Mouse (Mus musculus): ENCODE data around the gene Eno3.

Gene Eno3

GRCm38 (mm10) chr11:70646259-70646555, 10.8 kb upstream of the Eno3 start:
- Histone ChIP-seq H3K9me3 (ENCODE audit: low read length) (peaks cover 24% of the 10 kb centered on the region), H3K27me3 (ENCODE audit: insufficient read depth, low read length) (no peaks in the 10 kb centered on the region), H3K4me1 (replicated peaks; ENCODE audit: low read depth, low read length) (peaks cover 54% of the 10 kb centered on the region), H3K36me3 (ENCODE audit: insufficient read depth, low read length) (peaks cover 67% of the 10 kb centered on the region), H3K4me3 (replicated peaks; ENCODE audit: low read length) (peak overlapping the region; percentile 92)
- TF ChIP-seq POU5F1 (IDR thresholded peaks at IDR 0.05; ENCODE audit: borderline replicate concordance, low read length) (no peak), NANOG (IDR thresholded peaks at IDR 0.05; ENCODE audit: borderline replicate concordance, low read length) (no peak), CTCF (conservative IDR thresholded peaks at IDR 0.05; ENCODE audit: low read length) (no peak)

- Histone ChIP-seq H3K4me3 (replicated peaks; ENCODE audit: low read length) (peak within 1 kb of the TSS; percentile 98), H3K4me1 (replicated peaks; ENCODE audit: low read depth, low read length) (peaks cover 60% of the 10 kb centered on the region), H3K9me3 (ENCODE audit: low read length) (peaks cover 32% of the 10 kb centered on the region), H3K36me3 (ENCODE audit: insufficient read depth, low read length) (peaks cover 75% of the 10 kb centered on the region), H3K27me3 (ENCODE audit: insufficient read depth, low read length) (no peaks in the 10 kb centered on the region)
- no peak for TF ChIP-seq CTCF (conservative IDR thresholded peaks at IDR 0.05; ENCODE audit: low read length)
- no peak for TF ChIP-seq POU5F1 (IDR thresholded peaks at IDR 0.05; ENCODE audit: borderline replicate concordance, low read length)
- TF ChIP-seq NANOG (IDR thresholded peaks at IDR 0.05; ENCODE audit: borderline replicate concordance, low read length) = no peak
Observed at GRCm38 (mm10) chr11:70646691-70647650, 10.0 kb upstream of the Eno3 start, which contains the start of the genes Rnf167 and Slc25a11. Gene Rnf167 (plus strand): TSS chr11:70647235. Gene Slc25a11 (minus strand): TSS chr11:70647479.

- H3K36me3 ChIP-seq (ENCODE audit: insufficient read depth, low read length) = peaks cover 79% of the 10 kb centered on the region
- TF ChIP-seq NANOG (IDR thresholded peaks at IDR 0.05; ENCODE audit: borderline replicate concordance, low read length) (no peak), CTCF (conservative IDR thresholded peaks at IDR 0.05; ENCODE audit: low read length) (no peak), POU5F1 (IDR thresholded peaks at IDR 0.05; ENCODE audit: borderline replicate concordance, low read length) (no peak)
- H3K4me1 ChIP-seq (replicated peaks; ENCODE audit: low read depth, low read length) = peaks cover 69% of the 10 kb centered on the region
- peak overlapping the region; percentile 98 for H3K4me3 ChIP-seq (replicated peaks; ENCODE audit: low read length)
- H3K9me3 ChIP-seq (ENCODE audit: low read length) = peaks cover 41% of the 10 kb centered on the region
- no peaks in the 10 kb centered on the region for H3K27me3 ChIP-seq (ENCODE audit: insufficient read depth, low read length)
Observed at GRCm38 (mm10) chr11:70647716-70648420, 9.1 kb upstream of the Eno3 start.

- H3K27me3 ChIP-seq (ENCODE audit: insufficient read depth, low read length) = no peaks in the 10 kb centered on the region
- H3K4me3 ChIP-seq (replicated peaks; ENCODE audit: low read length) = peak overlapping the region; percentile 98
- TF ChIP-seq CTCF (conservative IDR thresholded peaks at IDR 0.05; ENCODE audit: low read length) (no peak), POU5F1 (IDR thresholded peaks at IDR 0.05; ENCODE audit: borderline replicate concordance, low read length) (no peak), NANOG (IDR thresholded peaks at IDR 0.05; ENCODE audit: borderline replicate concordance, low read length) (no peak)
- H3K4me1 ChIP-seq (replicated peaks; ENCODE audit: low read depth, low read length) = peaks cover 71% of the 10 kb centered on the region
- H3K9me3 ChIP-seq (ENCODE audit: low read length) = peaks cover 47% of the 10 kb centered on the region
- H3K36me3 ChIP-seq (ENCODE audit: insufficient read depth, low read length) = peaks cover 80% of the 10 kb centered on the region
Observed at GRCm38 (mm10) chr11:70648512-70648911, 8.5 kb upstream of the Eno3 start.

- TF ChIP-seq NANOG (IDR thresholded peaks at IDR 0.05; ENCODE audit: borderline replicate concordance, low read length) (no peak), POU5F1 (IDR thresholded peaks at IDR 0.05; ENCODE audit: borderline replicate concordance, low read length) (no peak), CTCF (conservative IDR thresholded peaks at IDR 0.05; ENCODE audit: low read length) (no peak)
- no peaks in the 10 kb centered on the region for H3K27me3 ChIP-seq (ENCODE audit: insufficient read depth, low read length)
- H3K4me3 ChIP-seq (replicated peaks; ENCODE audit: low read length) = peak overlapping the region; percentile 98; the same call in 1 of the 2 replicates
- peaks cover 71% of the 10 kb centered on the region for H3K4me1 ChIP-seq (replicated peaks; ENCODE audit: low read depth, low read length)
- H3K9me3 ChIP-seq (ENCODE audit: low read length) = peaks cover 50% of the 10 kb centered on the region
- peaks cover 75% of the 10 kb centered on the region for H3K36me3 ChIP-seq (ENCODE audit: insufficient read depth, low read length)
Observed at GRCm38 (mm10) chr11:70649185-70649734, 7.7 kb upstream of the Eno3 start.

- peaks cover 62% of the 10 kb centered on the region for H3K36me3 ChIP-seq (ENCODE audit: insufficient read depth, low read length)
- H3K9me3 ChIP-seq (ENCODE audit: low read length) = peaks cover 50% of the 10 kb centered on the region
- peaks cover 63% of the 10 kb centered on the region for H3K4me1 ChIP-seq (replicated peaks; ENCODE audit: low read depth, low read length)
- H3K27me3 ChIP-seq (ENCODE audit: insufficient read depth, low read length) = no peaks in the 10 kb centered on the region
- TF ChIP-seq POU5F1 (IDR thresholded peaks at IDR 0.05; ENCODE audit: borderline replicate concordance, low read length) (no peak), CTCF (conservative IDR thresholded peaks at IDR 0.05; ENCODE audit: low read length) (no peak), NANOG (IDR thresholded peaks at IDR 0.05; ENCODE audit: borderline replicate concordance, low read length) (no peak)
- H3K4me3 ChIP-seq (replicated peaks; ENCODE audit: low read length) = peak overlapping the region; percentile 30
Observed at GRCm38 (mm10) chr11:70650322-70651175, 6.5 kb upstream of the Eno3 start.

- Histone ChIP-seq H3K4me1 (replicated peaks; ENCODE audit: low read depth, low read length) (peaks cover 58% of the 10 kb centered on the region), H3K36me3 (ENCODE audit: insufficient read depth, low read length) (peaks cover 57% of the 10 kb centered on the region), H3K9me3 (ENCODE audit: low read length) (peaks cover 50% of the 10 kb centered on the region), H3K27me3 (ENCODE audit: insufficient read depth, low read length) (no peaks in the 10 kb centered on the region; the same call in 1 of the 2 replicates), H3K4me3 (replicated peaks; ENCODE audit: low read length) (peak overlapping the region; percentile 30)
- no peak for TF ChIP-seq NANOG (IDR thresholded peaks at IDR 0.05; ENCODE audit: borderline replicate concordance, low read length)
- no peak for TF ChIP-seq POU5F1 (IDR thresholded peaks at IDR 0.05; ENCODE audit: borderline replicate concordance, low read length)
- TF ChIP-seq CTCF (conservative IDR thresholded peaks at IDR 0.05; ENCODE audit: low read length) = no peak
Observed at GRCm38 (mm10) chr11:70651391-70651790, 5.6 kb upstream of the Eno3 start.

All from E14TG2a.4 (cell line).